Mouse (Mus musculus): ENCODE data around the gene Rabl3.

Gene Rabl3

DNA sequence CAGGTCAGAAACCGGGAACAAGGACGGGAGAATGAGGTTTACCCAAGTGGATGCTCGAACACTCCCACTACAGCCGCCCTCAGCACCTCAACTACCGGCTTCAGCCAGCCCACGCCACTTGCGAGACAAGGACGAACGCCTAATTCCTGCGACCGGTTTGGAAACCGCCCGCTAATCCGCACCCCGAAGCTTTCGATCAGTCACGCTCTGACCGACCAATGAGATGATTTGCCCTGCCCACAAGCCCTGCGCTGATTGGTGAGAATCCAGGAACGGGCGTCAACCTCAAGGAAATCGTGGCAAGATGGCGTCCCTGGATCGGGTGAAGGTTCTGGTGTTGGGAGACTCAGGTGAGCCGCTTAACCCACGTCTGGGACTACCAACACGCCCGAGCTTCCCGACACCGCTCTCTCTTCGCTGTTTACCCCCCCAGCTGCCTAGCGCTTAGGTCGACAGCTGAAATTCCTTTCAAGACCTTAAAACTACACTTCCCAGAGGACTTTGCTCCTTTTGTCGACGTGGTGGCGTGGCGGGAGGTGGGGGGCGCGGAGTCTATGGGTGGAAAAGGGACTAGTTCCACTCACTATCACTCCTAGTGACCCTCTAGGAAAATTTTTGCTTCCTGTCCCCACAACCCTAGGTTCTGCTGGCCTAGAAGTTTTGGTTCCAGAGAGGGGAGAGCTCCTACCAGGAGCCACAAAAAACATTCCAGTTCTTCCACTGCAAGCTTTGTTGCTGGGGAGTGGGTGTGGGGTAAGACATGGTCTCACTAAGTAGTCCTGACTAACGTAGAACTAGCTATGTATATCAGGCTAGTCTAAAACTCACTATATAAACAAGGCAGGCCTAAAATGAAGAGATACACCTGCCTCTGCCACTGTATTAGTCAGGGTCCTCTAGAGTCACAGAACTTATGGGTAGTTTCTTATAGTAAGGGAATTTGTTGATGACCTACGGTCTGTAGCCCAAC is at the start of gene Rabl3, which contains the start of gene Gtf2e1:
Gene Rabl3, plus strand, starts transcription at position 275 of the 970 bp plus-strand sequence.
Gene Gtf2e1, minus strand, starts transcription at position 179 of the 970 bp plus-strand sequence.
- DNase-seq, result peak; percentile 98

DNA sequence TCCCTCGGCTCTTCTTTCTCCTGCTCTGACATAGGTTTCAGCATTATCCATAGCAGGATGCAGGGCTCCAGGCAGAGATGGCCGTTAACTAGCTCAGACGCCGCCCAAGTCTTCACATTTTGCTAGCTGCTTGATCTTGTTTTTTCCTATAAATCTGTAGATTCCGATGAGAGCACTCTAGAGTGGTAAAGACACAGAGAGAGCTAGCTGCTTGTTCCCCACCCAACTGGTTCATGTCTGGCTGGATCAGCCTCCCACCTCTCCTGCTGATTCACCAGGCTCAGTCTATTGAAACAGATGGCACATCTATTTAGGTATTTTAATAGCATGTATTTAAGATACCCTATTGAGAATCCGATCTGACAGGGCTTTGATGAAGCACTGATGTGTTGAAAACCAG is 44.7 kb upstream of the Rabl3 start:
- no peak for DNase-seq

DNA sequence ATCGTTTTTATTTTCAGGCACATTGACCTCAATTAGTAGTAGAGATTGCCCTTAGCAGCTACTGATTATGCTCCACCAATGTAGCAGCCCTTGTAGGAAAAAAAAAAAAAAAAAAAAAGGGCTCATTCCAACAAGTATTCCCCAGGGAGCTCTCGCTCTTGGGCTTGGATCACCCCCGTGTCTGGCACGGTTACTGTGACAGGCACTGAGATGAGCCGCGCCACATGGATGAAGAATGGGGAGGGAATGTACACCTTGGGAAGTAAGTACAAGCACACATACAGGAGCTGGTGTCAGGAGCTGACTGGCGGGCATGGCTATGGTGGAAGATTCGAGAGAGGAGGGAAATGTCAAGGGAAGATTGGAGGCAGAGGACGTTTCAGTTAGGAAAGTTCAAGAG is 41.1 kb upstream of the Rabl3 start:
- no peak for DNase-seq

GRCm38 (mm10) chr16:37504517-37504916 is 35.2 kb upstream of the Rabl3 start:
- DNase-seq, result no peak

DNA sequence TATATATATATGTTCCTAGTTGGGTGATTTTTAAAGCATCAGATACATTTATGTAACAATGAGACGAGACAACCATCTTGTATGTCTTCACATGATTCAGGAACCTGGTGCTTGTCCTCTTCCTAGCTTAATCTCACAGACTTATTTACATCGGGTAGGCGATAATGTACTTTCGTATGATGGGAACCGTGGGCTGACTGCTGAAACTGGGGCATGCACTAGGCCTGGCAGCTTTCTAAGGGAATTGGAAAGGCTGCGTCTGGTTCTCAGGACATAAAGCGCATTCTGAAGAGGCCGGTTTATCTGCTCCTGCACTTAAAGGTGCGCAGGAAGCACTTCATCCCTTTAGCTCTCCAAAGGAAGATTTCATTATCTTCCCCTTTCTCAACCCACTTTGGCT is 32.9 kb upstream of the Rabl3 start:
- DNase-seq, result no peak

GRCm38 (mm10) chr16:37511489-37511888 is 28.2 kb upstream of the Rabl3 start:
- no peak for DNase-seq

DNA sequence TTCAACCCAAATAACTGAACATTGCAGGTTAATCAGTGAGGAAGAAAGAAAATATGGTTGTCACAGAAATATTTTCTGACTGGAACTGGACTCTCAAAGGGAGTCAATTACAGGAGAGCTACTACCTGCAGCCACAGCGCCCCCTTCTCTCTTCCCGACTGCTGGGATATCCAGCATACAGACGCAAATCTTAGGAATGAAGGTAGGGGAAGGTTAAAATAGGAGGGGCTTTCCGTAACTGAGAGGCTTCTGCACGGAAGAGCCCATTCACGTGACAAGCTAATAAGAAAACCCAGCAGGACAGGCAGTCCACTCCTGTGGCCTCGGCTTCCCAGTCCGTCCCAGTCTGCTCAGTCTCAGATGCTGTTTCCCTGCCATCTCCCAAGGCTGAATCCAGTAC is 25.0 kb upstream of the Rabl3 start:
- DNase-seq, result no peak

GRCm38 (mm10) chr16:37516376-37516993 is 23.2 kb upstream of the Rabl3 start:
- DNase-seq, result no peak

- no peak for DNase-seq
Measured at GRCm38 (mm10) chr16:37517596-37518211, 22.0 kb upstream of the Rabl3 start.

DNA sequence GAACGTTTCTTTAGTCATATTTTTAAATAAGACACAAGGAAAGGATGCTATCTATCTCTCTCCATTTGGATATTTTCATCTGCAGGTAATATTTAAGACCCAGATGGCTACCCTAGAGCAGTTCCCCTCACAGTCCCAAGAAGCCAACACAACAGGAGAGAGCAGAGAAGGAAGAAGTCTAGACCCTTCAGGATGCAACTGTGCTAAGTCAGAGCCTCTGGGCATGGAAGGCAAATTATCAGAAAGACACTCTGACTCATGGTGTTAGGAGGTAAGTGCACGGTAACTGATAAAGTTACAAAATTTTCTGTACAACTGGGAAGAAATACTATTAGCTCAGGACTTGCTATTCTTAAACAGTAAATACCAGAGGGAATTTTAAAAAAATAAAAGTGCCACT is 21.0 kb upstream of the Rabl3 start:
- no peak for DNase-seq

DNA sequence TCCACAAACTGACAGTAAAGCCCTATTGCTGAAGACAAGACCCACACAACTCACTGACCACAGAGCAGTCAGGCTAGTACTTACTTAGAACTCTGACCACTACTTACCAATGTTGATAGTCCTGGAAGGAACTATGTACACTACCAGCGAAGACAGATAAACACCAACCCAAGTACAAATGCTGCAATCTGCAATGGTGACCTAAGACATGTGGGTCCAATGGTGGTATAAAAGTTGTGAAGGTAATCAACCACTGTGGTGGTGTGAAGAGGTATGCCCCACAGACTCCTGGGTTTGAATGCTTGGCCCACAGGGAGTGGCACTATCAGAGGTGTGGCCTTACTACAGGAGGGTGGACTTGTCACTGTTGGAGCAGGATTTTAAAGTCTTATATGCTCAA is 20.0 kb upstream of the Rabl3 start:
- DNase-seq, result no peak

DNA sequence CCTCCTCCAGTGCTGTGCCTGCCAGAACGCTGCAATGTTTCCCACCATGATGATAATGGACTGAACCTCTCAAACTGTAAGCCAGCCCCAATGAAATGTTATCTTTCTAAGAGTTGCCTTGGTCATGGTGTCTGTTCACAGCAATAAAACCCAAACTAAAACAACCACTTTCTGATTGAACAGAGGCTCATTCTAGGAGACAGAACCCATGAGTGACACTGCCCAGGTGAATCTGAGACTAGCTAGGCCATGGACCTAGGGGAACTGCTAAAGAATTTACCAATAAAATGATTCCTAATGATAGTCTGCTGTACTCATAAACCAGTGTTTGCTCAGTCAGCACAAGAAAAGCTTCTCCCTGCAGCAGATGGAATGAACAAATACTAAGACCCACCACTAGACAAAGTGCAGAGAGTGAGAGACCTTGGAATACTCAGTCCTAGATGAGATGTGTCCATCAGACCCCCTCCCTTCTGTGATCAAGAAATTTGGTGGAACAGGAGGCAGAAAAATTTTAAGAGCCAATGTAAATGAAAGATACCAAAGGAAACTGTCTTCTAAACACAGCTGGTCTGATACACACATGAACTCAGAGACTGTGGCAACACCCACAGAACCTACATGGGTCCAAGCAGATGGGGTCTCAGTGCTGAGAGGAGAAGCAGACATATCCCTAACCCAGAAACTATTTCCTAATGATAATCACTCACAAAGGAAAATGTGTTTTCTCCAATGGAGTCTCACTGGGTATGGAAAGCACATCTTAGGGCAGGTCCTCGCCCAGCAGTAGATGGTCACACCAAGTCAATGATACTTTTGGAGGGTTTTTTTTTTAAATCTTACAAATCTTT is 19.3 kb upstream of the Rabl3 start:
- no peak for DNase-seq

DNA sequence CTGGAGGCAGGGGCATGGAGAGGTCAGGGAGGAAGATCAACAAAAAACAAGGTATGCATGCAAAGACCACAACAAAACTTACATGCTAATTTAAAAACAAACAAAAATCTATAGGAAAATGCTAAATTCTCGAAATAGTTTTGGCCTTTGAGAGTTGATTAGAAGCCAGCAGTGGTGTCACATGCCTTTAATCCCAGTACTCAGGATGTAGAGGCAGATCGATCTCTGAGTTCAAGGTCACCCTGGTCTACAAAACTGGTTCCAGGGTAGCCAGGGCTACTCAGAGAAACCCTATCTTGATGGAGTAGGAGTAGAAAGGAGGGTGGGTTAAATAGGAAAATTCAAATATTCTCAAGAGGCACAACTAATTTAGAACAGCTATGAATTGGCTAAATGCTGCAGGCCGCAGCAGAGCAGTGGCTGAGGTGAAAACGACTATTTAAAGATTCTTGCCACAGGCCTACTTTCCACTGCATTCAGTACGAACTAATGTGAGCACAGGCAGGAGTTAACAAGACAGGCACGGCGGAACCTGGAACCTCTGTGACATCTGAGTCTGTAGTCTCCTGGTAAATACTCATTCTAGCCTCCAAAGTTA is 17.5 kb upstream of the Rabl3 start:
- no peak for DNase-seq

DNA sequence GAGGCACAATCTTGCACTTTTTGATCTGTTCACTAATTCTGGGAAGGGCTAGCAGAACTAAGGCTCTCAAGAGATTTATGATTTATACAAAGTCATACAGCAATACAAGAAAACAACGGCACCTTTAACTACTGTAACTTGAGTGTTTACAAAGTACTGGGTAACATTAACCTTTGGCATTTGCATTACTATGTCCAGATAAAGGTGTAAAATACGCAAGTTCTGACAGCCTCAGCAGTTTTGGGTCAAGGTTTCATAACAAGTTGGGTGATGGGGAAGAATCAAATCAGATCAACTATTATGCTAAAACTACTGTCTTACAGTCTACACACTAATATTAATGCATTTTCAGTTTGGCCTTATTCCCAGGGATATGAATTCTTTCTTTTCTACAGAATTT is 14.6 kb upstream of the Rabl3 start:
- no peak for DNase-seq

- DNase-seq, result no peak
Measured at GRCm38 (mm10) chr16:37526688-37527223, 12.9 kb upstream of the Rabl3 start.

DNA sequence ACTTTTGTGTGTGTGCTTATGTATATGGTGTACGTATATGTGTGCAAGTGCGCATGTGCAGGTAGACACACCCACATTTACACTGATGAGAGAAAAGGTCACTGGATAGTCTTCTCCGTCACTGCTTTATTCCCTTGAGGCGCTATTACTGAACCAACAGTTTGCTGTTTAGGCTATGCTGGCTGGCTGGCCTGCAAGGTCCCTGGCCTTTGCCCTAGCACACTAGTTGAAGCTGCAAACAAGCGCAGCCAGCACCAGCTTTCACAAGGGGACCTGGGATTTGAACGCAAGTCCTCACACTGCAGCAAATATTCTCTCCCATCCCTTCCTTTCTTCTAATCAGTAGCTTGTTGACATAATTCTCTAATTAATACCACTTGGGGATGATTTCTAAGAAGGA is 9.5 kb upstream of the Rabl3 start:
- DNase-seq, result no peak

DNA sequence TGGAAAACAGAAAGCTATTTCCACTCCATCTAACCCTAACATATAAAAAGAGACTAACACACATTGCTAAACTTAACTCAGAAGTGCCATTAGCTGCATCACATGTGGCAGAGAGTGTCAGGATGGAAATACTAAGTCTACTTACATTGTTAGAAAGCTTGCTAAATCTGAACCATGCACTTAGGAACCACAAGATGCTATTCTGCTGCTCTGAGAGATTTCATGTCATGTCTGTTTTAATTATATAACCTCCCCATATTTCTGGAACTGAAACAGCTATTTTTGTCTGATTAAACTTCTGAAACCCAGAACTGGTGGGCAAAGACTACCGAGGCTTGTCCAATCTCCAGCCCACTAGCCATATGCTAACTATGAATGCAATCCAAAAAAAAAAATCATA is 7.6 kb upstream of the Rabl3 start:
- no peak for DNase-seq

GRCm38 (mm10) chr16:37533369-37534068 is 6.2 kb upstream of the Rabl3 start:
- no peak for DNase-seq

- DNase-seq, result no peak
Measured at GRCm38 (mm10) chr16:37539240-37539610, 460 bp upstream of the Rabl3 start.

DNA sequence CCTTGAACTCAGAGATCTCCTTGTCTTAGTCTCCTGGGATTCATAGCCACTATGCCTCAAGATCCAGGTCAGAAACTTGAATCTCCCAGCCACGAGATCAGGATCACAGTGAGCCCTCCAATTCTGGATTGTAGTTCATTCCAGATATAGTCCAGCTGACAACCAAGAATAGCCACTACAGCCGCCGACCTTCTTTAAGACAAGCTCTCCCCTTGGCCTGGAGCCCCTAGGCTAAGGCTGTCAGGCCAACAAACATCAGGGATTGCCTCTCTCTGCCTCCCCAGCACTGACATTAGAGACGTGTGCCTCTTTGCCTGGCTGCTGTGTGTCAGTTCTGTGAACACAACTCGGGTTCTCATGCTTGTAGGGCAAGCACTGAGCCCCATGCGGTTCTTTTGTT is 1.1 kb downstream of the Rabl3 start:
- no peak for DNase-seq

DNA sequence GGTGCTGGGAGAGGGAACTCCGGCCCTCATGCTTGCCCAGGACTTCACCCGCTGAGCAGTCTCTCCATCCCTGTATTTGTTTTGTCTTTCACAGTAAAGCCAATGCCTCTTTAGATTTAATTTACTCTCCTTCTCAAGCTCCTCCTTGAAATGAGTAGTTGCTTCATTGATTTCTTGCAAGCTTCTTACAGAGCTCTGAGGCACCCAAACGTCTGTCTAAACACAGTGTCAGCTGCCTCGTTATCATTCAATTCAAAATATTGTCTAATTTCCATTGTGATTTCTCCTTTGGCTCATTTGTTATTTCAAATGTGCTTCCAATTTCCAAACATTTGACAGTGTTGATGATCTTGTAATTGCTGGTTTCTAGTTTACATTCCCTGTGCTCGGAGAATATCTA is 6.6 kb downstream of the Rabl3 start:
- DNase-seq, result no peak

DNA sequence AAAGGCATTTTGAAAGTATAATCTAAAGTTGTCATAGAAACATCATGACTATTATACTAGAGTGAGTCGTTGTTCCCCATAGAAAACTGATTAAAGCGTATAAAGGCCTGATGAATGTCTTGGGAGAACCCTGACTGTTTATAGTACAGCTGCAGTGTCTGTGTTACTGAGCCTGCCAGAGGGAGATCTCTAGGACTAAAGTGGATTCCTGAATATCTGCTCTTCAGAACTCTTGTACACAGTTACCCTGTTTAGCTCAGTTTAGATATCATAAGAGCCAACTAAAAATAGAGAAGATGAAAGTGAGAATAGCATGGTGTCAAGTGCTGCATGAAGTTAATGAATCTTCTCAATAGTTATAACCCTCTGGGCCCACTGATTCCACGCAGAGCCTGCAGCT is 10.6 kb downstream of the Rabl3 start:
- no peak for DNase-seq
